Mouse (Mus musculus) heart, postnatal 14 days (tissue): ENCODE results near the gene Golph3. TPM values are rescaled to one million over a fixed set of nuclear protein-coding genes. Genes with fewer than 3 reads are reported as not detected.
"Not testable (repeated sequence)": the region's sequence is repeated elsewhere in the genome, so short reads cannot be mapped to it uniquely, and the experiment has no call there.

Source experiments
- DNase-seq, 2 experiments: peaks; one replicate each; pipeline ENCODE4 v3.0.0; 2021 to 2022
- intact Hi-C: fragments of 180-260 bp; cut with DNase I; formaldehyde crosslinking; loops from one replicate; pipeline ENCODE4 v1.15.1; 2025
- total RNA-seq, 2 experiments: library from RNA; stranded (reverse); gene quantifications; 2 replicates each; pipeline ENCODE4 v1.2.3; 2021

Golph3 gene
- total RNA-seq, 2 experiments from 2014 or later = 89.0 to 91.2 TPM

DNA sequence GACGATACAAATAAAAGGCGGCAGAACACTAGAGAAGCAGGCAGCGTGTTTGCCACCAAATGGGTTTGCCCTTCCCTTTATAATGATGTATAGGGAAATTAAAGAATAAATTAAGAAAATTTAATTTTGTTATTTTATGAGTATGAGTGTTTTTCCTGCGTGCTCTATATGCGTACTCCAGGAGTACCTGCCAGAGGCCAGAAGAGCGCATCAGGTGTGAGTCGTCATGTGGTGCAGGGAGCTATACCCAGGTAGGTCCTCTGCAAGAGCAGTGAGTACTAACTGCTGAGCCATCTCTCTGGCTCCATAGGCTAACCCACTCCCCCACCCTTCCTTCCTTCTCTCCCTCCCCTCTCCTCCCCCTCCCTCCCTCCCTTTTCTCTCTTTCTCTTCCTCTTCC is 30.2 kb downstream of the Golph3 start:
- intact Hi-C loops = no loop called here

GRCm38 (mm10) chr15:12354281-12354810 is 33.1 kb downstream of the Golph3 start:
- no peak for DNase-seq
- intact Hi-C loops = no loop called here

More for the DNA sequence above, 30.2 kb downstream of the Golph3 start:
- DNase-seq = no peak

GRCm38 (mm10) chr15:12355261-12355660 is 34.0 kb downstream of the Golph3 start:
- intact Hi-C loops = no loop called here
- no peak for DNase-seq

GRCm38 (mm10) chr15:12355907-12356306 is 34.7 kb downstream of the Golph3 start:
- intact Hi-C loops = no loop called here
- no peak for DNase-seq

- intact Hi-C loops = no loop called here
- no peak for DNase-seq
Measured at GRCm38 (mm10) chr15:12357459-12357858, 36.2 kb downstream of the Golph3 start.

DNA sequence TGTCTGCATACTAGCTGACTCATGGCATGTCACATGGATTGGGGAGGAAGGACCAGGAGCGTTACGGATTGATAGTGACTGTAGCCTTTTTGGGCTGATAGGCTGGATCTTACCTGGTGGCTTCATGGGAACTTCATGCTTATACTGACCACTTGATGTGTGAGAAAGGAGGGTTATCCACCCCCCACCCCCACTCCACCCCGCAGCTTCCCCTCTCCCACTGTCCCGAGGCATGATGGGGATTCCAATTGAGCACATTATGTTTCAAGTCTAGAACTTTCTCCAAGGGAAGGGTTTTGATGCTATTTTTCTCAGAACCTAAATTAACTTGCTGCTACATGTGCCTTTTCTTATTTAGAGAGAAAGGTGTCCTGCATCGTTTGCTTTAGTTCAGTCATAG is 37.1 kb downstream of the Golph3 start:
- intact Hi-C loops = no loop called here
- DNase-seq = no peak

- intact Hi-C loops = no loop called here
- DNase-seq = no peak
Measured at GRCm38 (mm10) chr15:12360519-12361212, 39.4 kb downstream of the Golph3 start.

DNA sequence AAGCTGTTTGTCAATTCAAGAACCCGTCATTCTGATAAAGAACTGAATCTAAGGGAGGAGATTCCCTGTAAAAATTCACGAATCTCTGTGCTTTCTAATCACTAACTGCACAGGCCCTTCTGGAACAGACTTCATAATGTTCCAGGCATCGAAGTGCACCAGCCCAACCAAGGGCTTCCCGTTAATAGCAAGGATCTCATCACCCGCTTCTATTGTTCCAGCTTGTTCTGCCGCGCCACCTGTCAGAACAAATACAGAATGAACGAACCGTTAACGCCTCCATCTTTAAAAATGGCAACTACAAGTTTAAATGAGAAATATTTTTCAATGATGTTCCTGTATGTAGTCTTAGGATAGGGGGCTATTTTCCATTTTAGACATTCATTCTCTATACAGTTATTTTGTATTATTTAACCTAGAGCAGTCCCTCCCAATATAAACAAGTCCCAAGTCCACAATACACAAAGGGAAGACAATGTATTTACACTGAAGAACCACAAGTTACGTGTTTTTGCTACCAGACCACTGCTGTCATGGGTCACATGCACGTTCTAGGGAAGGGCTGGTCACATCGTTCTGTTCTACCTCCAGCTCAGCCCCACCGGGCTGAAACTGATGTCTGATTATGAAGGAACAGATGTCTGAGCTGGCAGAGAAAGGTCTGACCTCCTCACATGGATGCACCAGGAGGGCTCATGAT is 40.9 kb downstream of the Golph3 start:
- intact Hi-C loops = no loop called here
- DNase-seq = no peak

DNA sequence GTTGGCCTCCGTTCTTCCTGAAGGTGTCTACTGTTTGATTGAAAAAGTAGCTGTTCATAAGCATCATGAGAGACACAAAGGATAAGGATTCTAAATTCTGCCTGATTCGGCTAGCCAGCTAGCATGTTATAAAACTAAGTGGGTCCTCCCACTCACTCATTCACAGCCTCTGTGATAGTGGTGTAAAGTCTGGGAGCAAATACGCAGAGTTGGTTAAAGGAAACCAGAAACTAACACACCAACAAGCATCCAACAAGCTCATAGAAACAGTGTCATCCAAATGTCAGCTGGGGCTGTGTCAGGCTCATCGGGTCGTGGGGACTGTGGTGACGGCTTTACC is 41.4 kb downstream of the Golph3 start:
- no peak for DNase-seq
- intact Hi-C loops = no loop called here

- intact Hi-C loops = no loop called here
- no peak for DNase-seq
Measured at GRCm38 (mm10) chr15:12364096-12364495, 42.8 kb downstream of the Golph3 start.

- intact Hi-C loops = no loop called here
- DNase-seq = no peak
Measured at GRCm38 (mm10) chr15:12365416-12366071, 44.3 kb downstream of the Golph3 start.

DNA sequence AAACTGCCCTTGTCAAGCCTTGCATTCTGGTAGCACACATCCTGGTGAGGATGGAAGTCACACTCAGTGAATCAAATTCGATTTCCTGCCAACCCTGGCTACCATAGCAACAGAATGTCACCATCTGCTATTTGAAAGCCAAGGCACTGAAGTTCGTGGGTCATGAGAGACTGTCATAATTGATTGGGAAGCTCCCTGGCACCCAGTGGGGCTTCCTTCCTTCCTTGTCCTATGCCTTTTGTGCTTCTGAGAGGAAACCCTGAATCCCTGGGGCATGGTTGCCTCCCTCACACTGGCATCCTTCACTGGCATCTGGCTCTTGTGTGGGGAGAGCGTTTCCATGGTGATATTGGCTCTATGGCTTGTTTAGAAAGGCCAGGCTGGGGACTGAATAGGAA is 44.8 kb downstream of the Golph3 start:
- intact Hi-C loops = no loop called here
- no peak for DNase-seq

- intact Hi-C loops, DNase-seq: not testable (repeated sequence)
Measured at GRCm38 (mm10) chr15:12366580-12367305, 45.5 kb downstream of the Golph3 start.

GRCm38 (mm10) chr15:12367306-12368080 is 46.2 kb downstream of the Golph3 start:
- intact Hi-C loops = loop anchor here (2.0 kb wide), 1 partner anchor 427 kb away; no protein-coding TSS in a partner anchor
- DNase-seq = peak; percentile 32 to 38

GRCm38 (mm10) chr15:12368357-12368756 is 47.1 kb downstream of the Golph3 start:
- DNase-seq = no peak
- intact Hi-C loops = loop anchor here (2.0 kb wide), 1 partner anchor 426 kb away; no protein-coding TSS in a partner anchor

GRCm38 (mm10) chr15:12368850-12369249 is 47.6 kb downstream of the Golph3 start:
- intact Hi-C loops = loop anchor here (2.0 kb wide), 1 partner anchor 426 kb away; no protein-coding TSS in a partner anchor
- DNase-seq = no peak

- intact Hi-C loops = loop anchor here (5.0 to 10.0 kb wide), 3 partner anchors 98 to 395 kb away; no protein-coding TSS in a partner anchor
- no peak for DNase-seq
Measured at GRCm38 (mm10) chr15:12370096-12370495, 48.8 kb downstream of the Golph3 start.

- DNase-seq = peak; percentile 65 to 81
- intact Hi-C loops = loop anchor here (5.0 to 10.0 kb wide), 3 partner anchors 99 to 396 kb away; no protein-coding TSS in a partner anchor
Measured at GRCm38 (mm10) chr15:12371183-12371582, 49.9 kb downstream of the Golph3 start.

- no peak for DNase-seq
- intact Hi-C loops = loop anchor here (5.0 to 10.0 kb wide), 3 partner anchors 101 to 399 kb away; no protein-coding TSS in a partner anchor
Measured at GRCm38 (mm10) chr15:12373496-12373895, 52.2 kb downstream of the Golph3 start.
